Mouse (Mus musculus) liver, embryonic 12.5 days (tissue): ENCODE data around the gene Zfp106. TPM values are rescaled to one million over a fixed set of nuclear protein-coding genes. Genes with fewer than 3 reads are reported as not detected.

Experiments
- ATAC-seq: fragments of 200-750 bp; cut with Nextera tagmentation; 2 replicates; pipeline ENCODE4 v1.8.0; 2017; ENCODE audit warnings: moderate number of reproducible peaks, mild to moderate bottlenecking, moderate library complexity
- H3K27ac ChIP-seq: fragments of 300-500 bp; sonication (generic); 2 replicates; pipeline ENCODE4 v1.5.1; 2016; ENCODE audit warnings: mild to moderate bottlenecking
- H3K27me3 ChIP-seq: fragments of 300-500 bp; sonication (generic); replicated peaks from 2 replicates; pipeline ENCODE4 v1.6.1; 2016; ENCODE audit warnings: mild to moderate bottlenecking, moderate library complexity
- H3K36me3 ChIP-seq: fragments of 300-500 bp; sonication (generic); 2 replicates; pipeline ENCODE4 v1.6.1; 2016; ENCODE audit warnings: mild to moderate bottlenecking, moderate library complexity
- H3K4me1 ChIP-seq: fragments of 300-500 bp; sonication (generic); 2 replicates; pipeline ENCODE4 v1.6.1; 2016
- H3K4me2 ChIP-seq: fragments of 300-500 bp; sonication (generic); 2 replicates; pipeline ENCODE4 v1.6.1; 2016; ENCODE audit warnings: mild to moderate bottlenecking, moderate library complexity
- H3K4me3 ChIP-seq: fragments of 300-500 bp; sonication (generic); 2 replicates; pipeline ENCODE4 v1.5.1; 2016; ENCODE audit warnings: mild to moderate bottlenecking, moderate library complexity
- H3K9ac ChIP-seq: fragments of 300-500 bp; sonication (generic); 2 replicates; pipeline ENCODE4 v1.6.1; 2016; ENCODE audit warnings: mild to moderate bottlenecking, moderate library complexity
- H3K9me3 ChIP-seq: fragments of 300-500 bp; sonication (generic); replicated peaks from 2 replicates; pipeline ENCODE4 v1.6.1; 2016; ENCODE audit warnings: mild to moderate bottlenecking, moderate library complexity
- WGBS: fragments of 180-500 bp; shearing (Covaris S2); methylation state at CpG from one replicate; pipeline ENCODE4 v1.1.7; 2016; ENCODE audit not compliant: insufficient replicate concordance; 5-methylcytosine and 5-hydroxymethylcytosine counted together
- polyA plus RNA-seq: library from polyadenylated mRNA; unstranded; fragments of >200 nt; fragmentation: Nextera tagmentation; extraction: Ambion mirVana; gene quantifications from 2 replicates; pipeline ENCODE4 v1.2.1, GENCODE M21; 2016

Zfp106 gene
- polyA plus RNA-seq, 1 experiment from 2014 or later: 43.4 TPM

DNA sequence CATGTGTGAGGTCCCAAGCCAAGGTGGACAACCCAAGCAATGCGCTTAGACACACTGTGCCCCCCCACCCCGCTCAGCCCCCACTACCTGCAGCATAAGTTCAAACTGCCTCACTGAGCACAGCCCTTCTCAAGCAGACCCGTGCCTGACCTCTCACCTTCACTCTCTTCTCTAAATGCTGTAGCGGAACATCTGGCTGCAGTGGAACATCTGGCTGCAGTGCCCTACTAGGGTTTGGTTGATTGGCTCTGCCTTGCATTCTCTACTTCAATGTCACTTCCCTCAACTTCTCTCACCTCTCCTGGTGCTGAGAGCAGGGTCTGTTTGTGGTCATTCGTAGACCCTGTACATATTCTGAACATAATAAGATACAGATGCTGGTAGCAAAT is 98.3 kb downstream of the Zfp106 start:
- peaks cover 5% of the 10 kb centered on the region; the same call in 1 of the 2 replicates for H3K4me1 ChIP-seq
- H3K4me2 ChIP-seq: no peak overlapping the region
- H3K27me3 ChIP-seq: no peaks in the 10 kb centered on the region
- no peak for ATAC-seq
- no peak overlapping the region for H3K27ac ChIP-seq
- H3K9me3 ChIP-seq: no peaks in the 10 kb centered on the region
- H3K9ac ChIP-seq: no peak overlapping the region
- WGBS: 69% methylated on average over 5 of the region's 5 CpGs
- no peak overlapping the region for H3K4me3 ChIP-seq
- no peaks in the 10 kb centered on the region for H3K36me3 ChIP-seq

DNA sequence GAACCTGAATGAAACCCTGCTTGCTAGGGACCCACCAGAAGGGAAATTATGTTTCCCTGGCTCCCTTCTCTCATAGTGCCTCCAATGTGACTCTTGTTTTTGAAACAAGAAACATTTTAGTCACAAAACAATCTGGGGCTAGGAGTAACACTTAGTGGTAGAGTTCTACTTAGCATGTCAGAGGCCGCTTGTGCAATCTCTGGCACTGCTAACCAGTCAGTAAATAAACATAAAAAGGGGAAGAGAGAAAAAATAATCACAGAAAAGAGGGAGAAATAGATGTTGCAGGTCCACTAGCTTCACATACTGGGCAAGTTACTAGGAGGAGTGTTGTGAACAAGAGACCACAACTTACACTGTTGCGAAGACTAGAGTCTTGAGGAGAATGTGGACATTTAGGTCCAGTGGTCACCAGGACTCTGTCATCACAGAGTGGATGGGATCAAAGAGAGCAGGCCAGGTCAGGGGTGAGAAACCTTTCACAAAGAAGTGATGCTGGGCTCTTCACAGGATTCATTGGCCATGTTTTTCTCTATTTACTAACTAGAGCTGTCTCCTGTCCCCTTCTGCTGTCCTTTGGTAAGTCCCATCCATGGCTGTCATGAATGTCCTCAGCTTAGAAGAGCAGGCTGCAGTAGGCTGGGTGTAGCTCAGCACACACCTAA is 98.8 kb downstream of the Zfp106 start:
- no peak overlapping the region for H3K4me3 ChIP-seq
- H3K4me2 ChIP-seq: no peak overlapping the region
- peaks cover 5% of the 10 kb centered on the region; the same call in 1 of the 2 replicates for H3K4me1 ChIP-seq
- no peaks in the 10 kb centered on the region for H3K9me3 ChIP-seq
- no peaks in the 10 kb centered on the region for H3K36me3 ChIP-seq
- ATAC-seq: 0 out of 2 replicates have a peak, but pooled peaks have one; percentile 24
- H3K27ac ChIP-seq: no peak overlapping the region
- H3K9ac ChIP-seq: no peak overlapping the region
- 84% methylated on average over 2 of the region's 2 CpGs for WGBS
- no peaks in the 10 kb centered on the region for H3K27me3 ChIP-seq

DNA sequence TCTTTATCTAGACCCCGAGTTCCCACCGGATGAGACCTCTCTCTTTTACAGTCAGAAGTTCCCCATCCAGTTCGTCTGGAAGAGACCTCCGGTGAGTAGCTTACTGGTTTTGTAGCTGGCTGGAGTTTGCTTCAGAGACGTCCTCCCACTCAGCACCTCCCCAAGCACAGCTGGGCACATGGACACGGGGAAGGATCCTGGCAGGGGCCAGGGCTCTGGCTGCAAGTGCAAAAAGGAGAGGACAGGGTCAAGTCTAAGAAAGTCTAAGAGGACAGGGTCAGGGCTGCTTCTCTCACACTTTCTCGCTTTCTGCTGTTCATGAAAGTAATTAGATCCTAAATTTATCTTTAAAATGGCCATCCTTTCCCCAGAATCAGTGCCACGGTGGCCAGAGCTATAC is 99.6 kb downstream of the Zfp106 start:
- 53% methylated on average over 8 of the region's 8 CpGs for WGBS
- no peak for ATAC-seq
- H3K4me3 ChIP-seq: no peak overlapping the region
- peaks cover 5% of the 10 kb centered on the region; the same call in 1 of the 2 replicates for H3K4me1 ChIP-seq
- H3K27ac ChIP-seq: no peak overlapping the region
- H3K9ac ChIP-seq: no peak overlapping the region
- no peak overlapping the region for H3K4me2 ChIP-seq
- H3K27me3 ChIP-seq: no peaks in the 10 kb centered on the region
- no peaks in the 10 kb centered on the region for H3K36me3 ChIP-seq
- H3K9me3 ChIP-seq: no peaks in the 10 kb centered on the region

DNA sequence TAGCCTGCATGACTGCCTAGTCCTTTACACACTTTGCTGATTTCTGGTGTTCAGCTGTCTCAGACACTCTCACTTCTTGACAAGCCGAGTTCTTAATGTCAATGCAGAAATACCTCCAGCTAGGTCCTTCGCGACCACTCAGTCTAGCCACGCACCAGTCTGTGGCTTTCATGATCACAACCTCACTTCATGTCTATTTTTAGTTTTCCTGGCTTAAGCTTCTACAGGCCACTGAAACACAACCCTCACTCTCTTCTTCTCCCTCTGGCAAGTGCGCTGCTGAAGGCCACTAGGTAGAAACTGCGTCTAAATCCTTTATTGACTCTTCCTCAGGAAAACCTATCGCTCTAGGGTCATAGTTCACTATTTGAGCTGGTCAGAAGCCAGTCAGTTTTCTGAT is 100.3 kb downstream of the Zfp106 start:
- H3K4me1 ChIP-seq: peaks cover 5% of the 10 kb centered on the region; the same call in 1 of the 2 replicates
- ATAC-seq: no peak
- no peak overlapping the region for H3K4me3 ChIP-seq
- no peak overlapping the region for H3K9ac ChIP-seq
- no peaks in the 10 kb centered on the region for H3K9me3 ChIP-seq
- WGBS: 43% methylated on average over 7 of the region's 7 CpGs
- H3K27me3 ChIP-seq: no peaks in the 10 kb centered on the region
- no peaks in the 10 kb centered on the region for H3K36me3 ChIP-seq
- H3K4me2 ChIP-seq: no peak overlapping the region
- no peak overlapping the region for H3K27ac ChIP-seq

DNA sequence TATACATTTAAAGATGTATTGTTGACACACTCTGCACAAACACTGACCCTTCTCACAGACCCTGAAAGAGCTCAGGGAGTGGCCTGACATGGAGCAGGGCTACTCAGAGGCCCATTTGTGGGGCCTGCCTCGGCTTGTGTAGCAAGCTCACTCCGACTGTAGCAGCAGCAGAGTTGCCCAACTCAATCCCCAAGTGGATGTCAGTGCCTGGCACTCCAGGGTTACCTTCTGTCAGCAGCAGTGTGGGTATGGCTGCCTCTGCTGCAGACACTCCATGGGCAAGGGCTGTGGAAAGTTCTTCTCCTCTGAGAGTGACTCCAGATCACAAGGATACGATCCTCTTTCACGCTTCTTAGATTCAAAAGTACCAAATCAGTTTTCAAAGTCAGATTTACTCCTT is 103.4 kb downstream of the Zfp106 start:
- WGBS: 77% methylated on average over 4 of the region's 4 CpGs
- Histone ChIP-seq H3K4me2 (no peak overlapping the region), H3K4me1 (peaks cover 2% of the 10 kb centered on the region; the same call in 1 of the 2 replicates), H3K9ac (no peak overlapping the region), H3K9me3 (no peaks in the 10 kb centered on the region), H3K4me3 (no peak overlapping the region), H3K36me3 (no peaks in the 10 kb centered on the region), H3K27me3 (no peaks in the 10 kb centered on the region), H3K27ac (no peak overlapping the region)
- no peak for ATAC-seq

Other genes with a start within 250 kb of the Zfp106 start
- 0.05 TPM in 1 of 2 replicates, not detected in the other for gene Pla2g4f, start 249.7 kb downstream of the Zfp106 start, polyA plus RNA-seq
- 11.5 and 12.2 TPM in 2 replicates for gene Vps39, start 210.7 kb downstream of the Zfp106 start, polyA plus RNA-seq
- gene Ganc, start 159.9 kb downstream of the Zfp106 start, polyA plus RNA-seq: 5.0 and 7.3 TPM in 2 replicates
- gene Tmem87a, start 159.7 kb downstream of the Zfp106 start, polyA plus RNA-seq: 5.0 and 5.4 TPM in 2 replicates
- gene Capn3, start 107.8 kb downstream of the Zfp106 start, polyA plus RNA-seq: 6.3 and 6.9 TPM in 2 replicates
- 48.5 and 49.6 TPM in 2 replicates for gene Snap23, start 3.8 kb upstream of the Zfp106 start, polyA plus RNA-seq
- gene Haus2, start 45.5 kb upstream of the Zfp106 start, polyA plus RNA-seq: 21.7 and 21.8 TPM in 2 replicates
- 16.0 and 18.0 TPM in 2 replicates for gene Lrrc57, start 45.7 kb upstream of the Zfp106 start, polyA plus RNA-seq
- 1.4 and 1.7 TPM in 2 replicates for gene Stard9, start 65.3 kb upstream of the Zfp106 start, polyA plus RNA-seq